Mouse (Mus musculus) CH12.LX (cell line): Measurements from ENCODE around the gene Dnajc28.

Experiments used
- CHD1 ChIP-seq: IDR thresholded peaks from 2 replicates; pipeline ENCODE4 v1.6.1; 2012; ENCODE audit warnings: low read depth, low read length, improper control_type of control experiment, inconsistent platforms
- CTCF ChIP-seq, 2 experiments: IDR thresholded peaks in 1 of 2; conservative IDR thresholded peaks in 1 of 2; 2 replicates each; pipeline ENCODE4 v1.5.1; 2011 to 2012; ENCODE audit warnings: low read depth in 2 of 2, low read length in 2 of 2, improper control_type of control experiment in 1 of 2, inconsistent platforms in 1 of 2, mild to moderate bottlenecking in 1 of 2, moderate library complexity in 1 of 2
- MAFK ChIP-seq: IDR thresholded peaks from 2 replicates; pipeline ENCODE4 v1.6.1; 2011; ENCODE audit warnings: low read length, improper control_type of control experiment; ENCODE audit not compliant: insufficient replicate concordance
- POLR2A ChIP-seq: IDR thresholded peaks from 2 replicates; pipeline ENCODE4 v1.6.1; 2011; ENCODE audit warnings: low read depth, mild to moderate bottlenecking, improper control_type of control experiment, low read length

DNA sequence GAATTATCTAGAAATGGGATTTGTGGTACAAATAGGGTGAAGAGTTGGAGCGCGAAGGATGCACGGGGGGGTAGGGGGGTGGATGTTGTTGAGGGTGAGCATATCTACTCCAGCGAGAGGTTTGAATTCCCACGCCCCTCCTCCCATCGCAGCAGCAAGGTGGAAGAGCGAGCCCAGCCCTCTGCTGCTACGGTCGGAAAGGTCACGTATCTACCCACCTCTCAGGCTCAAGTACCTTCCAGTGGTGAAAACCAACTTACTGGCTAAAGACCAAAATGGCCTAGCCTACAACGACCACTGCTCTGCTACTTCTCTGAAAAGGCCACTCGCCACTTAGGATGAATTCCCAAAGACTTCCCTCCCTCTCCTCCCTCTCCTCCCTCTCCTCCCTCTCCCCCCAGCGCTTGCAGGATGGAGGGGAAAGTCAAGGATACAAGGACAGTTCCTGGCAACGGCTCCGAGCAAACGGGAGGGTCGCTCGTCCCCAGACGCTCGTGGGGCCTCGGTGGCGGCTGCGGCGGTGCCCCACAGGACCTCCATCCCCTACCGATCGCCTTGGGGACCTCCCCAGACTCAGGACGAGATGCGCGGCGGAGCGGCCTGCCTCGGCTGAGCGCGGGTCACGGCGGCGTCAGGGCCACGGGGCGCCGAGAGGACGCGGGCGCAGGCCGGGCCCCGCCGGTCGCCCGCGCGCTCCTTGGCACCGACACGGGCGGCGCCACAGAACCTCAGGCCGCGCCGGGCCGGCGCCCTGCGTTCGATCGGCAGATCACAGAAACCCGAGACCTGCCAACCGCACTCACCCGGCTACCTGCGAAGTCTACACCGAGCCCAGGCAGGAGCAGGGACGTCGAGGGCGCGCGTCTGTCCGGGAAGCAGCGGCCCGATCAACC is 21.8 kb downstream of the Dnajc28 start:
- TF ChIP-seq POLR2A (peak; percentile 73), MAFK (no peak), CTCF (conservative IDR thresholded peaks at IDR 0.05 in 1 of 2, IDR thresholded peaks at IDR 0.05 in 1 of 2; ENCODE audit: low read depth in 2 of 2, low read length in 2 of 2) (no peak), CHD1 (0 out of 2 replicates have a peak, but pooled peaks have one; percentile 57)
